Mouse (Mus musculus) spleen, adult 2 months (tissue): ENCODE data around the gene Eif2d.

Source experiments
- CTCF ChIP-seq: fragments of 200-500 bp; IDR thresholded peaks from 2 replicates; pipeline ENCODE4 v1.5.1; 2011; ENCODE audit warnings: mild to moderate bottlenecking, inconsistent platforms; ENCODE audit not compliant: insufficient read depth, insufficient read length, insufficient replicate concordance; ENCODE audit errors: extremely low read depth
- POLR2A ChIP-seq: fragments of 200-500 bp; IDR thresholded peaks from 2 replicates; pipeline ENCODE4 v1.6.1; 2011; ENCODE audit warnings: low read depth, low read length, inconsistent platforms

GRCm38 (mm10) chr1:131121987-131122386 is 31.0 kb upstream of the Eif2d start:
- TF ChIP-seq POLR2A, result no peak
- TF ChIP-seq CTCF, result 0 out of 2 replicates have a peak, but pooled peaks have one; percentile 11
